Mouse (Mus musculus): ENCODE results near the gene Hoxb6. TPM values are rescaled to one million over a fixed set of nuclear protein-coding genes. Genes with fewer than 3 reads are reported as not detected.

The Hoxb6 gene
- polyA plus RNA-seq, 1 experiment = not detected

- Histone ChIP-seq H3K4me2 (ENCODE audit: low read depth) (no peak overlapping the region), H3K4me3 (no peak overlapping the region), H3ac (ENCODE audit: control insufficient read depth, insufficient read length) (no peak overlapping the region), H3K79me2 (ENCODE audit: control insufficient read depth, insufficient read depth) (no peaks in the 10 kb centered on the region), H3K27me3 (ENCODE audit: control insufficient read depth, insufficient read depth, insufficient read length) (peaks cover 83% of the 10 kb centered on the region), H3K36me3 (ENCODE audit: control insufficient read depth, insufficient read depth) (no peaks in the 10 kb centered on the region)
- TF ChIP-seq TCF3 (IDR thresholded peaks at IDR 0.05; ENCODE audit: insufficient read length, low read depth) = no peak
- no peak for TF ChIP-seq REST (IDR thresholded peaks at IDR 0.05; ENCODE audit: insufficient read depth, insufficient read length)
- TF ChIP-seq USF1 (IDR thresholded peaks at IDR 0.05; ENCODE audit: low read depth) = no peak
- no peak for TF ChIP-seq E2F4 (IDR thresholded peaks at IDR 0.05; ENCODE audit: insufficient read depth)
- no peak for TF ChIP-seq POLR2AphosphoS2 (IDR thresholded peaks at IDR 0.05; ENCODE audit: insufficient read length, low read depth)
- TF ChIP-seq SRF (IDR thresholded peaks at IDR 0.05; ENCODE audit: control insufficient read depth, insufficient read length, low read depth) = no peak
- TF ChIP-seq MAX (IDR thresholded peaks at IDR 0.05; ENCODE audit: low read depth) = no peak
Observed at GRCm38 (mm10) chr11:96289293-96289692, 3.0 kb upstream of the Hoxb6 start.

- TF ChIP-seq TCF12 (IDR thresholded peaks at IDR 0.05; ENCODE audit: insufficient read depth, poor library complexity, severe bottlenecking) (no peak), TCF3 (IDR thresholded peaks at IDR 0.05; ENCODE audit: insufficient read length, low read depth) (no peak), CEBPB (IDR thresholded peaks at IDR 0.05; ENCODE audit: insufficient read depth, poor library complexity, severe bottlenecking) (no peak), USF1 (IDR thresholded peaks at IDR 0.05; ENCODE audit: low read depth) (no peak)
- Histone ChIP-seq H3K27me3 (ENCODE audit: control insufficient read depth, insufficient read depth, insufficient read length) (peaks cover 83% of the 10 kb centered on the region), H3K4me3 (no peak overlapping the region), H3K36me3 (ENCODE audit: control insufficient read depth, insufficient read depth) (no peaks in the 10 kb centered on the region), H3ac (ENCODE audit: control insufficient read depth, insufficient read length) (no peak overlapping the region), H3K4me2 (ENCODE audit: low read depth) (no peak overlapping the region), H3K79me2 (ENCODE audit: control insufficient read depth, insufficient read depth) (no peaks in the 10 kb centered on the region)
Observed at GRCm38 (mm10) chr11:96289837-96290236, 2.4 kb upstream of the Hoxb6 start.

- Histone ChIP-seq H3ac (ENCODE audit: control insufficient read depth, insufficient read length) (no peak overlapping the region), H3K36me3 (ENCODE audit: control insufficient read depth, insufficient read depth) (no peaks in the 10 kb centered on the region), H3K4me3 (no peak overlapping the region), H3K79me2 (ENCODE audit: control insufficient read depth, insufficient read depth) (no peaks in the 10 kb centered on the region), H3K27me3 (ENCODE audit: control insufficient read depth, insufficient read depth, insufficient read length) (peaks cover 84% of the 10 kb centered on the region), H3K4me2 (ENCODE audit: low read depth) (no peak overlapping the region)
- TF ChIP-seq TCF12 (IDR thresholded peaks at IDR 0.05; ENCODE audit: insufficient read depth, poor library complexity, severe bottlenecking) (no peak), SRF (IDR thresholded peaks at IDR 0.05; ENCODE audit: control insufficient read depth, insufficient read length, low read depth) (no peak), USF1 (IDR thresholded peaks at IDR 0.05; ENCODE audit: low read depth) (no peak), E2F4 (IDR thresholded peaks at IDR 0.05; ENCODE audit: insufficient read depth) (no peak), REST (IDR thresholded peaks at IDR 0.05; ENCODE audit: insufficient read depth, insufficient read length) (no peak)
Observed at GRCm38 (mm10) chr11:96290705-96291355, 1.4 kb upstream of the Hoxb6 start.

GRCm38 (mm10) chr11:96292565-96293301 is 457 bp downstream of the Hoxb6 start:
- TF ChIP-seq TCF12 (IDR thresholded peaks at IDR 0.05; ENCODE audit: insufficient read depth, poor library complexity, severe bottlenecking) (no peak), POLR2A (IDR thresholded peaks at IDR 0.05; ENCODE audit: insufficient read length, low read depth) (no peak), MAX (IDR thresholded peaks at IDR 0.05; ENCODE audit: low read depth) (no peak), POLR2AphosphoS2 (IDR thresholded peaks at IDR 0.05; ENCODE audit: insufficient read length, low read depth) (no peak), USF1 (IDR thresholded peaks at IDR 0.05; ENCODE audit: low read depth) (no peak), MYOD1 (IDR thresholded peaks at IDR 0.05; ENCODE audit: control insufficient read depth in 1 of 3, insufficient read length in 2 of 3, low read depth in 2 of 3) (no peak), E2F4 (IDR thresholded peaks at IDR 0.05; ENCODE audit: insufficient read depth) (no peak), TCF3 (IDR thresholded peaks at IDR 0.05; ENCODE audit: insufficient read length, low read depth) (no peak), SRF (IDR thresholded peaks at IDR 0.05; ENCODE audit: control insufficient read depth, insufficient read length, low read depth) (no peak), REST (IDR thresholded peaks at IDR 0.05; ENCODE audit: insufficient read depth, insufficient read length) (no peak), MYOG (IDR thresholded peaks at IDR 0.05; ENCODE audit: control insufficient read depth in 1 of 3, insufficient read depth in 1 of 3, insufficient read length in 2 of 3, low read depth in 2 of 3) (no peak), CEBPB (IDR thresholded peaks at IDR 0.05; ENCODE audit: insufficient read depth, poor library complexity, severe bottlenecking) (no peak)
- Histone ChIP-seq H3K4me3 (no peak overlapping the region), H3K27me3 (ENCODE audit: control insufficient read depth, insufficient read depth, insufficient read length) (peaks cover 80% of the 10 kb centered on the region)

GRCm38 (mm10) chr11:96293302-96293921 is 1.1 kb downstream of the Hoxb6 start:
- Histone ChIP-seq H3K27me3 (ENCODE audit: control insufficient read depth, insufficient read depth, insufficient read length) (peaks cover 80% of the 10 kb centered on the region), H3K4me3 (no peak overlapping the region), H3K79me2 (ENCODE audit: control insufficient read depth, insufficient read depth) (no peaks in the 10 kb centered on the region), H3K4me2 (ENCODE audit: low read depth) (no peak overlapping the region), H3K36me3 (ENCODE audit: control insufficient read depth, insufficient read depth) (no peaks in the 10 kb centered on the region), H3ac (ENCODE audit: control insufficient read depth, insufficient read length) (no peak overlapping the region)
- TF ChIP-seq TCF12 (IDR thresholded peaks at IDR 0.05; ENCODE audit: insufficient read depth, poor library complexity, severe bottlenecking) = no peak
- no peak for TF ChIP-seq USF1 (IDR thresholded peaks at IDR 0.05; ENCODE audit: low read depth)
- no peak for TF ChIP-seq E2F4 (IDR thresholded peaks at IDR 0.05; ENCODE audit: insufficient read depth)
- TF ChIP-seq CEBPB (IDR thresholded peaks at IDR 0.05; ENCODE audit: insufficient read depth, poor library complexity, severe bottlenecking) = no peak
- TF ChIP-seq POLR2A (IDR thresholded peaks at IDR 0.05; ENCODE audit: insufficient read length, low read depth) = no peak

More at GRCm38 (mm10) chr11:96292565-96293301, 457 bp downstream of the Hoxb6 start:
- Histone ChIP-seq H3K79me2 (ENCODE audit: control insufficient read depth, insufficient read depth) (no peaks in the 10 kb centered on the region), H3K36me3 (ENCODE audit: control insufficient read depth, insufficient read depth) (no peaks in the 10 kb centered on the region), H3K4me2 (ENCODE audit: low read depth) (no peak overlapping the region), H3ac (ENCODE audit: control insufficient read depth, insufficient read length) (no peak overlapping the region)
